Mouse (Mus musculus) forebrain, embryonic 13.5 days (tissue): ENCODE measurements around the gene Bnc1. TPM values are rescaled to one million over a fixed set of nuclear protein-coding genes. Genes with fewer than 3 reads are reported as not detected.

Experiments used
- ATAC-seq: fragments of 200-750 bp; cut with Nextera tagmentation; 2 replicates; pipeline ENCODE4 v1.8.0; 2017
- H3K27ac ChIP-seq: fragments of 300-500 bp; sonication (generic); 2 replicates; pipeline ENCODE4 v1.5.1; 2015; ENCODE audit warnings: inconsistent platforms, mild to moderate bottlenecking, moderate library complexity
- H3K27me3 ChIP-seq: fragments of 300-500 bp; sonication (generic); 2 replicates; pipeline ENCODE4 v1.6.1; 2015; ENCODE audit warnings: mild to moderate bottlenecking, inconsistent platforms
- H3K36me3 ChIP-seq: fragments of 300-500 bp; sonication (generic); 2 replicates; pipeline ENCODE4 v1.6.1; 2015; ENCODE audit warnings: mild to moderate bottlenecking, inconsistent platforms; ENCODE audit not compliant: poor library complexity, severe bottlenecking
- H3K4me1 ChIP-seq: fragments of 300-500 bp; sonication (generic); 2 replicates; pipeline ENCODE4 v1.6.1; 2015; ENCODE audit warnings: inconsistent platforms
- H3K4me2 ChIP-seq: fragments of 300-500 bp; sonication (generic); 2 replicates; pipeline ENCODE4 v1.6.1; 2015; ENCODE audit warnings: inconsistent platforms, mild to moderate bottlenecking, moderate library complexity
- H3K4me3 ChIP-seq: fragments of 300-500 bp; sonication (generic); 2 replicates; pipeline ENCODE4 v1.5.1; 2015; ENCODE audit warnings: mild to moderate bottlenecking, inconsistent platforms
- H3K9ac ChIP-seq: fragments of 300-500 bp; sonication (generic); 2 replicates; pipeline ENCODE4 v1.6.1; 2015; ENCODE audit warnings: mild to moderate bottlenecking, inconsistent platforms
- H3K9me3 ChIP-seq: fragments of 300-500 bp; sonication (generic); replicated peaks from 2 replicates; pipeline ENCODE4 v1.6.1; 2016; ENCODE audit warnings: inconsistent platforms
- WGBS: fragments of 180-500 bp; shearing (Covaris S2); methylation state at CpG from one replicate; pipeline ENCODE4 v1.1.7; 2015; 5-methylcytosine and 5-hydroxymethylcytosine counted together
- polyA plus RNA-seq: library from polyadenylated mRNA; unstranded; fragments of >200 nt; fragmentation: Nextera tagmentation; extraction: Ambion mirVana; gene quantifications from 2 replicates; pipeline ENCODE4 v1.2.1, GENCODE M21; 2015

The Bnc1 gene
- polyA plus RNA-seq, 1 experiment from 2014 or later: not detected

DNA sequence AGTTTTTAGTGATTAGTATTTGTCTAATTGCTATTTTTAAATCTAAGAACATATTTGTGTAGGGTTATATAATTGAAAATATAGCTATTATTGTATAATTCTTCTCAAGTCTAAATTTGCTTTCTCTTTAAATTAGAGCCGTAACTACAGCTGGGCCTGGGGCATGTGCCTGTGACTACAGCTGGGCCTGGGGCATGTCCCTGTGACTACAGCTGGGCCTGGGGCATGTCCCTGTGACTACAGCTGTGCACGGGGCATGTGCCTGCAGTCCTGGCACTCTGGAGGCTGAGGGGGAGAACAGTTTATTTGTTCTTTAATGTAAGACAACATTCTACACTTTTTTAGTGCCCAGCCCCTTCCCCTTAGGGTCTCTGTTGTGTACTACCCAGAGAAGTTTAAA lies 12.1 kb upstream of the Bnc1 start:
- H3K4me2 ChIP-seq: no peak overlapping the region
- H3K4me3 ChIP-seq: no peak overlapping the region
- no peaks in the 10 kb centered on the region for H3K36me3 ChIP-seq
- H3K27ac ChIP-seq: no peak overlapping the region
- H3K4me1 ChIP-seq: no peaks in the 10 kb centered on the region
- WGBS: 75% methylated on average over 2 of the region's 2 CpGs
- no peak overlapping the region for H3K9ac ChIP-seq
- no peak for ATAC-seq
- no peaks in the 10 kb centered on the region for H3K9me3 ChIP-seq
- H3K27me3 ChIP-seq: no peaks in the 10 kb centered on the region

DNA sequence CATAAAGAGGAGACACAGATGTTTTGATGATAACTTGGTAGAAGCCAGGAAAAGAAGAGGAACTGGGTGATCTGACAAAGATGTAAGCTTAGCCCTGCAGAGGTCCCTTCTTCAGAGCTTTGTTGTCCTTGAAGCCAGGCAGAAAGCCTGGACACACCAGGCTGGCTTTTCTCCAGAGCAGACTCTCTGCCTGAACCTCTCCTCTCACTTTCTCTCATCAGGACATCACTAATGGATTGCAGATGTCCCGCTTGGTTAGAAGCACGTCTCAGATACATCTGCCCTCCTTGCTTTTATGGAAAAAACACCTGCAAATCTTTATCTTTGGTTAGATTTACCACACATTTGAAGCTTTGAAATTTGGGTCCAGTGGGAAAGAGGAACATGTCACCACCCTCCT lies 7.7 kb upstream of the Bnc1 start:
- Histone ChIP-seq H3K4me3 (no peak overlapping the region), H3K4me1 (no peaks in the 10 kb centered on the region)
- no peak for ATAC-seq

DNA sequence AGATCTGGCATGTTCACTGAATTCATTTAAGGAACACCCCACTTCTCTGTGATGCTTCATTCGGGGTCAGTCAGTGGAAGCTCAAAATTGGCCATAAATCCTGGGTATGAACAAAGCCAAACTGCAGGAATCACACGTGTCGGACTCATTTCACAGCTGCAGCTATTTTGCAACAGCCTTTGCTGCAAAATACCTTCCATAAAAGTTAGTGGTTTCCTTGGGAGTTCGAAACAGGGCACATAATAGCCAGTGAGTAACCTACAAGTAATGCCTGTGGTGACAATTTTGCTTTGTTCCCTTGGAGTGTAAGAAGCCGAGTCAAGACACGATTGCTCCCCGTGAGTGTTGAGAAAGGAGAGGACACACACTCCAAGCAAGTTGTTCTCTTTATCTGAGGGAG lies 7.3 kb upstream of the Bnc1 start:
- H3K9ac ChIP-seq: no peak overlapping the region
- peaks cover 26% of the 10 kb centered on the region for H3K27me3 ChIP-seq
- no peak overlapping the region for H3K4me3 ChIP-seq
- no peaks in the 10 kb centered on the region for H3K4me1 ChIP-seq
- H3K36me3 ChIP-seq: no peaks in the 10 kb centered on the region
- no peak overlapping the region for H3K4me2 ChIP-seq
- no peak for ATAC-seq
- WGBS: 71% methylated on average over 7 of the region's 7 CpGs
- H3K27ac ChIP-seq: no peak overlapping the region
- H3K9me3 ChIP-seq: no peaks in the 10 kb centered on the region

More for the DNA sequence above, 7.7 kb upstream of the Bnc1 start:
- no peak overlapping the region for H3K4me2 ChIP-seq
- H3K27me3 ChIP-seq: peaks cover 21% of the 10 kb centered on the region
- no peaks in the 10 kb centered on the region for H3K9me3 ChIP-seq
- 85% methylated on average over 2 of the region's 2 CpGs for WGBS
- no peak overlapping the region for H3K27ac ChIP-seq
- H3K36me3 ChIP-seq: no peaks in the 10 kb centered on the region
- H3K9ac ChIP-seq: no peak overlapping the region

DNA sequence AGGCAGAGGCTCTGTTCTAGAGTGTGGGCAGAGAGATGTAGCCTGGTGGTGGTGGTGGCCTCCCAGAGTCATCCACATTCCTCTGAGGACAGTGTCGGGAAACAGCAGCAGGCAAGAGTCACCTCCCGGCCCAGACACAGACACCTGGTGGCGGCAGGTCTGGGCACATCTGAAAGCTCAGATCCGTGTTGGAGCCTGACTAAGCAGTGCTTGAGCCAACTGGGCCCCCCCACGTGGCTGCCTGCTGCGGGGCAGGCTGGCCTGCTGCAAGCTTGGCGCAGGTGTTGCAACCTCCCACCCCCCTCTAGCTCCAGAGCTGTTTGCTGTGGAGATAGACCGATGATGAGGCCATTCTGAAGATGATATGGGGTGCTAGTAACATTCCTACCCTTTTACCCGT lies 3.9 kb upstream of the Bnc1 start:
- 19% methylated on average over 9 of the region's 9 CpGs for WGBS
- no peak overlapping the region for H3K4me2 ChIP-seq
- peaks cover 59% of the 10 kb centered on the region for H3K27me3 ChIP-seq
- ATAC-seq: no peak
- H3K9me3 ChIP-seq: no peaks in the 10 kb centered on the region
- no peak overlapping the region for H3K9ac ChIP-seq
- H3K27ac ChIP-seq: no peak overlapping the region
- peaks cover 14% of the 10 kb centered on the region for H3K4me1 ChIP-seq
- H3K36me3 ChIP-seq: no peaks in the 10 kb centered on the region
- H3K4me3 ChIP-seq: no peak overlapping the region

DNA sequence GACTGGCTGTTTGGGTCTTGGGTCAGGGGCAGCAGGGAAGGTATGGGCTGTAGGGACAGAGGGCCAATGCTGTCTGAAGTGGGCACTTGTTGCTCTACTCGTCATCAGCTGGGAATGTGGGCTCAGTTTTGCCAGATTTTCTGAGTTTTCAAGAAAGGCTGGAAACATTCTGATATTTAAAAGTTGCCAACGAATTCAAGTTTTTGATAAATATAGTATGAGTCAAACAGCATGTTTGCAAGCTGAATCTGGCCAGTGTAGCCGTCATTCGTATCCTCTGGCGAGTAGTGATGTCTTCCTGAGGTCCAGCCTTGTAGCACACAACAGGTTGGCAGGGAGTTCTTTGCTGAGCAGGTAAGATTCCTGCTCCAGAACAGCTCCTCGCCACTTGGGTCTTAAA lies 3.0 kb upstream of the Bnc1 start:
- Histone ChIP-seq H3K27me3 (peaks cover 67% of the 10 kb centered on the region), H3K4me2 (no peak overlapping the region), H3K9me3 (no peaks in the 10 kb centered on the region), H3K4me3 (no peak overlapping the region), H3K36me3 (no peaks in the 10 kb centered on the region), H3K4me1 (peaks cover 14% of the 10 kb centered on the region), H3K27ac (no peak overlapping the region), H3K9ac (no peak overlapping the region)
- no peak for ATAC-seq
- WGBS: 81% methylated on average over 6 of the region's 6 CpGs

DNA sequence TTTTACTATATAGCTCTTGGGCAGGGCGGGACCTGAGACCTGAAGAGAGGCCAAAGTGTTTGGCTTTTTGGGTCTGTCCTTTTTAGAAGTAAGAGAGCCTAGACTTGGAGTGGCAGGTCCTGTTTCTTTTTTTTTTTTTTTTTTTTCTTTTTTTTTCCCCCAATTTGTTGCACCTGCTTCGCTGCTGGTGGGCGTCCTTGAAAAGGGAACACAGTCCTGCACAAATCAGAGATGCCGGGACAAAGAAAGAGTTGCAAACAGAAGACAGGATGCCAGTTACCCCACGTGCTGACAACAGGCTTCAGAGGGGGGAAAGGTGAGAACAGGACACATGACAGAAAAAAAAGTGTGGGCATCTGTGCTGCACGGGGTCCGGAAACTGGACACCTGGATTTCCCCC lies 1.0 kb upstream of the Bnc1 start:
- peaks cover 14% of the 10 kb centered on the region for H3K4me1 ChIP-seq
- H3K9ac ChIP-seq: no peak overlapping the region
- no peak overlapping the region for H3K27ac ChIP-seq
- WGBS: 38% methylated on average over 7 of the region's 7 CpGs
- no peak overlapping the region for H3K4me2 ChIP-seq
- H3K4me3 ChIP-seq: no peak overlapping the region
- H3K27me3 ChIP-seq: peaks cover 83% of the 10 kb centered on the region
- no peak for ATAC-seq
- no peaks in the 10 kb centered on the region for H3K36me3 ChIP-seq
- no peaks in the 10 kb centered on the region for H3K9me3 ChIP-seq

DNA sequence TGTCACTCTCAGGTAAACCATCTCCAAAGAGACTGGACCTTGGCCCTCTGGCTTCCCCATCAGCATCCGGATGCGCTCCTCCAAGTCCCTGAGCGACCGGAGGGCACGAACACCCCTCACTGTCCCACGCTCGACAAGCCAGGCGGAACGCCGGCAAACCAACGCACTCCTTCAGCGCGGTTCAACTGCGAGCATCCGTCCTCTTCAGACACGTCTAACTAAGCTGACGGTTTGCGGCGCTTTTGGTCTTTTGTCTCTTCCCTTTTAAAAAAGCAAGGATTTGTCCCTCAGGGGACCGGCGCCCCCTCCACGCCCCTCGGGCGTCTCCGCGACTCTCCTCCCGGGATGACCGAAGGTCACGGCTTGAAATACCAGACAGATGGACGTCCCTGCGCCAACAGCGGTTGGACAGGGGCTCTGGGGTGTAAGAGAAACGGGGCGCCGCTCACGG lies 456 bp downstream of the Bnc1 start:
- Histone ChIP-seq H3K36me3 (no peaks in the 10 kb centered on the region), H3K27ac (no peak overlapping the region), H3K4me1 (peaks cover 14% of the 10 kb centered on the region), H3K9ac (peak overlapping the region; percentile 56), H3K9me3 (no peaks in the 10 kb centered on the region), H3K4me3 (peak overlapping the region; percentile 53), H3K4me2 (peak overlapping the region; percentile 89), H3K27me3 (peaks cover 85% of the 10 kb centered on the region)
- WGBS: 0% methylated on average over 36 of the region's 36 CpGs
- no peak for ATAC-seq

DNA sequence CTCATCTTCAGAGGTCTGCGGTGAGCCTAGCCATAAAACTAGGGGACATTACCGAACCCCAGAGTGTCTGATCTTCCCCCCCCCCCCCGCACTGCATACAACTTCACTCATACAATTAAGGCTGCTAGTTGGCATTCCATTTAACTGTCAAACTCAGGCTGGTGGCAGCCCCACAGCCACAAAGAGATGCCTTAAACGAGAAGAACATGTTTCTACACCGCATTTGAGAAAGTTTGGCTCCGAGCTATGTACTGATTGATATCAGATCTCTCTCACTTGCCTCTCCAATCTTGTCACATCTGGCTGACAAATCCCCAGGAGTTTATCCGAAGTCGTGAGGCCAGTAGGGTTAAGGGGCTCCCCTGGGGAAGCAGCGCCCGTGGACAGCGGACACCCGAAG lies 976 bp downstream of the Bnc1 start:
- H3K27ac ChIP-seq: no peak overlapping the region
- WGBS: 9% methylated on average over 12 of the region's 12 CpGs
- H3K9ac ChIP-seq: no peak overlapping the region
- no peak for ATAC-seq
- peaks cover 14% of the 10 kb centered on the region for H3K4me1 ChIP-seq
- no peaks in the 10 kb centered on the region for H3K36me3 ChIP-seq
- H3K27me3 ChIP-seq: peaks cover 83% of the 10 kb centered on the region
- H3K9me3 ChIP-seq: no peaks in the 10 kb centered on the region
- H3K4me3 ChIP-seq: peak overlapping the region; percentile 53
- peak overlapping the region; percentile 89 for H3K4me2 ChIP-seq

DNA sequence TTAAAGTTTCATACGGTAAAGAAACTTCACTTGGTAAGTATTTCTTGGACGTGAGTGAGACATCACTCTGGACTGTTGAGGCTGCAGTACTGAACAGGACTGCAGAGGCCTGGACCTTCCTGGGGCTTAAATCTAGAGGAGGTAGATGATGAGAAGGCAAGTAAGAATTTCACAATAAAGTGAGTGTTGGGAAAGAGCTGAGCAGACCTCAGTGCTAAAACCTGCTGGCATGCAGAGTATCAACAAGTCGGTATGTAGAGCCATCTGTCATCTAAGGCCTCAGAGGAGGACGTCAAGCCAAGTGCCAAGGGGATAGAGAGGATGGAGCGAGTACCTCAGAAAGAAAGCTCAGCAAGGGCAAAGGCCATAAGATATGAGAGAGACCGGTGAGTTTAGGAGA lies 8.4 kb downstream of the Bnc1 start:
- 88% methylated on average over 6 of the region's 6 CpGs for WGBS
- no peak overlapping the region for H3K4me2 ChIP-seq
- no peak overlapping the region for H3K27ac ChIP-seq
- no peaks in the 10 kb centered on the region for H3K9me3 ChIP-seq
- no peaks in the 10 kb centered on the region for H3K4me1 ChIP-seq
- H3K9ac ChIP-seq: no peak overlapping the region
- no peaks in the 10 kb centered on the region for H3K36me3 ChIP-seq
- H3K4me3 ChIP-seq: no peak overlapping the region
- H3K27me3 ChIP-seq: peaks cover 11% of the 10 kb centered on the region
- ATAC-seq: no peak

DNA sequence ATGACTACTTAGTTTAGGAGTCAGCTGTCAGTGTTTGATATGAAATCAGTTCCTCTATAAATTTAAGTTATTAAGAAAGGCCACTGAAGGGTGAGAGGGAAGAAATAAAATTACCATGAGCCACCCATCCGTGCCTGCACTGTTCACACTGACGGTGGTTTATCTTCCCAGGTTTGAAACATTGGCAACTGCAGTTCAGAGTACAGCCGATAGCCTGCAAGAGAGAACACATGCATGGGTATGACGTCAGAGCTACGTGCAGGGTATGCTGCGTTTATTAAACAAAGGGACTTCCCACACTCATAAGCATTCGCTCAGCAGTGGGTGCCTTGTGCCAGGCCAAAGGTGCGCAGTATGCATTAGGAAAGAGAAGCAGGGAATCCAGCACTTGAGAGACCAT lies 13.8 kb downstream of the Bnc1 start:
- no peak for ATAC-seq
- no peak overlapping the region for H3K4me3 ChIP-seq

DNA sequence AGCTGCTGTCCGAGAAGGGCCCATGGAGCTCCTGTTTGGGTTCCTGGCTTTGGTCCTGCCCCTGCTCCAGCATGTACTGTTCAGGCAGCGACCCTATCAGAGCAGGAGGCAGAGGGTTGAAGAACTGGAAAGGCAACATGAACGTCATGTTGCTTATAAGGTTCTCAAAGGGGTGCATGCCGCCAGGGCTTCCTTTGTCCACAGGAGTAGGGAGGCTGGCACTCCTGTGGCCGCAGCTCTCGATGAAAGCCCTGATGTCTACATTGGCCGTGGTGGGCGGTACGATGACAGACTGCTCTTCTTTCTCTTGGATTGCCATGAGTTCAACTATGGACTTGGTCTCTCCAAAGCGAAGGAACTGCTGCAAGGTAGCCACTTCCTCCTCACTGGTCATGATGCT lies 17.5 kb downstream of the Bnc1 start:
- H3K27me3 ChIP-seq: no peaks in the 10 kb centered on the region
- no peaks in the 10 kb centered on the region for H3K36me3 ChIP-seq
- H3K9ac ChIP-seq: no peak overlapping the region
- no peaks in the 10 kb centered on the region for H3K9me3 ChIP-seq
- H3K4me2 ChIP-seq: no peak overlapping the region
- H3K4me3 ChIP-seq: no peak overlapping the region
- H3K27ac ChIP-seq: no peak overlapping the region
- H3K4me1 ChIP-seq: no peaks in the 10 kb centered on the region
- WGBS: 92% methylated on average over 10 of the region's 10 CpGs
- ATAC-seq: no peak

More for the DNA sequence above, 13.8 kb downstream of the Bnc1 start:
- Histone ChIP-seq H3K27ac (no peak overlapping the region), H3K36me3 (no peaks in the 10 kb centered on the region), H3K4me1 (no peaks in the 10 kb centered on the region), H3K9ac (no peak overlapping the region), H3K9me3 (no peaks in the 10 kb centered on the region), H3K4me2 (no peak overlapping the region), H3K27me3 (no peaks in the 10 kb centered on the region)
- WGBS: 76% methylated on average over 8 of the region's 8 CpGs

DNA sequence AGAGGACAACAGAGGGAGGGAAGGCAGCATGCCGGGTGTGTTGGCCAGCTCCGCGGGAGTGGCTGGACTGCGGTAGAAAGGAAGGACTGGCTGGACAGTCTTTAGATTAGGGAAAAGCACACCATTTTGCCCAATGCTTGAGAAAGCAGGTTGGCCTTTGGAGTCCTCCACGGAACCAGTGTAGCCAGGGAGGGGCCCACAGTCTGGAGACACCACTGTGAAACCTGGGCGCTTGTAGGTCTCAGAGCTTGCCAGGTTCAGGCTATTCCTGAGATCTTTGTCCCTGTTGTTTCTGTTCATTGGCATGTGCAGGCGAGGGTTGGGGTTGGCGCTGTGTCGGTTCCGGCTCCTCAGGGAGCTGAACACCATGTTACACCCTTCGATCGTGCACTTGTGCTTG lies 18.2 kb downstream of the Bnc1 start:
- Histone ChIP-seq H3K9ac (no peak overlapping the region), H3K4me2 (no peak overlapping the region), H3K4me3 (no peak overlapping the region), H3K36me3 (no peaks in the 10 kb centered on the region), H3K9me3 (no peaks in the 10 kb centered on the region), H3K27me3 (no peaks in the 10 kb centered on the region), H3K4me1 (no peaks in the 10 kb centered on the region), H3K27ac (no peak overlapping the region)
- WGBS: 96% methylated on average over 12 of the region's 12 CpGs
- no peak for ATAC-seq

DNA sequence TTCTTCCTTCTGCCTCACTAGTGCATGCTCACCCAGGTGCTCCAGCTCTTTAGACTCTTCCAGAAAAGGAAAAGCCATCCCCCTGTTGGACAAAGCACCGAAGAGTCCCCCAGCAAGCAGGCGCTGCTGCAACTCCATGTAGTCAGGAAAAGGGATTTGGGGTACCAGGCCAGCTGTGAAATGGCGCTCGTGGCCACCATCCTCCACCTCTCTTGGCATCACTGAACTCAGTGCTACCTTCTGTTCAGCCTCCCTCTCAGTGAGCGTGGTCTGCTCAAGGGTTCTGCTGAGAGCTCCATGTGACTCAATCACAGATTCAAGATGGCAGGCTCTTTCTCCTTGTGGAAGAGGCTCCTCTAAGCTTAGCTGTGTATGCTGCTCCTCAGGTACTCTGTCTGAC lies 18.8 kb downstream of the Bnc1 start:
- H3K9ac ChIP-seq: no peak overlapping the region
- no peaks in the 10 kb centered on the region for H3K27me3 ChIP-seq
- no peak for ATAC-seq
- no peaks in the 10 kb centered on the region for H3K36me3 ChIP-seq
- H3K9me3 ChIP-seq: no peaks in the 10 kb centered on the region
- WGBS: 98% methylated on average over 5 of the region's 5 CpGs
- H3K4me2 ChIP-seq: no peak overlapping the region
- H3K27ac ChIP-seq: no peak overlapping the region
- H3K4me1 ChIP-seq: no peaks in the 10 kb centered on the region
- no peak overlapping the region for H3K4me3 ChIP-seq
